Mouse (Mus musculus): Measurements from ENCODE around the gene Cog6.

DNA sequence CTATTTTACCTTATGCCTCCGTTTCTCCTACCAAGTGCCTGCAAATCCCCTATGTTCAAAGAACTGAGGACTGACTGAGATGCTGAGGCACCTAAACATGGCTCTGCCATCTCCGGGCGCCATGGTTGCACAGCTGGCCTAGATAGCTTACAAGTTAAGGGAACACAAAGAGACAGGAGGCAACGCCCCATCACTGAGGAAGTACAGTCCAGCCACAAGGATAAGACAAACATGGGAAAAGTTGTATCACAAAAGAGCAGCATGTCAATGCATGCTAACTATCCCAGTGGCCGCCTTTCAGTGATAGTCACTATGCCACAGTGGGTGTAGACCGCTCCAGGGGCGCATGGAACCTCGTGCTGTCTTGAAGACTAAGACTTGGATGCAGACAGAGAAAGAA lies 9.6 kb downstream of the Cog6 start:
- no peak for TF ChIP-seq CTCF (IDR thresholded peaks at IDR 0.05)
- no peak for TF ChIP-seq POLR2A (IDR thresholded peaks at IDR 0.05; ENCODE audit: insufficient read depth, low read depth, low read length)

Data from heart, adult 2 months (tissue).